Mouse (Mus musculus) brain, adult 10 weeks (tissue): ENCODE measurements around the gene Lrtm2. TPM values are rescaled to one million over a fixed set of nuclear protein-coding genes. Genes with fewer than 3 reads are reported as not detected.

ENCODE experiments used
- polyA plus RNA-seq: library from polyadenylated mRNA; stranded (reverse); fragments of 350-450 nt; fragmentation: Illumina TruSeq; extraction: RNeasy Lipid Tissue Mini Kit (QIAGEN cat#74804); gene quantifications from one replicate; pipeline ENCODE4 v1.2.3, GENCODE M21; 2015; ENCODE audit warnings: low read depth, low replicate concordance

Lrtm2 gene
- 46.9 TPM for polyA plus RNA-seq

GRCm38 (mm10) chr6:119330506-119330905 is at the start of gene Lrtm2:
Gene Lrtm2 (minus strand): TSS chr6:119330766.

Other genes starting within 250 kb of the Lrtm2 start
- gene Dcp1b, start 155.5 kb downstream of the Lrtm2 start, polyA plus RNA-seq, result 9.5 TPM
- gene Cacna1c, start 134.3 kb downstream of the Lrtm2 start, polyA plus RNA-seq, result 17.9 TPM
- 3.3 TPM for gene Cacna2d4, start 94.2 kb downstream of the Lrtm2 start, polyA plus RNA-seq
- gene Adipor2, start 86.9 kb upstream of the Lrtm2 start, polyA plus RNA-seq, result 42.5 TPM
- 16.6 TPM for gene Fbxl14, start 148.9 kb upstream of the Lrtm2 start, polyA plus RNA-seq
- gene Wnt5b, start 213.6 kb upstream of the Lrtm2 start, polyA plus RNA-seq, result 1.0 TPM